Mouse (Mus musculus): ENCODE measurements around the gene Lhpp. TPM values are rescaled to one million over a fixed set of nuclear protein-coding genes. Genes with fewer than 3 reads are reported as not detected.

Lhpp gene
- polyA plus RNA-seq, 1 experiment from 2014 or later = 17.4 TPM

- ATAC-seq (ENCODE audit: insufficient number of reproducible peaks, low FRiP score, low TSS enrichment, low read depth) = peak; percentile 41; the same call in 1 of the 2 replicates
- Histone ChIP-seq H3K4me3 (replicated peaks) (peak within 1 kb of the TSS; percentile 38), H3K9ac (no peak within 1 kb of the TSS), H3K27me3 (peaks cover 88% of the 10 kb centered on the region), H3K36me3 (no peaks in the 10 kb centered on the region), H3K9me3 (replicated peaks) (no peaks in the 10 kb centered on the region), H3K4me1 (peaks cover 37% of the 10 kb centered on the region), H3K4me2 (replicated peaks) (peak within 1 kb of the TSS; percentile 66), H3K27ac (replicated peaks) (no peak within 1 kb of the TSS)
- WGBS = 2% methylated on average over 48 of the region's 52 CpGs
Observed at GRCm38 (mm10) chr7:132599071-132599975, 11.1 kb upstream of the Lhpp start, which contains the start of gene Nkx1-2. TSS of gene Nkx1-2 (minus strand) at chr7:132599637.

- Histone ChIP-seq H3K9me3 (replicated peaks) (no peaks in the 10 kb centered on the region), H3K4me1 (peaks cover 37% of the 10 kb centered on the region), H3K36me3 (no peaks in the 10 kb centered on the region), H3K27ac (replicated peaks) (no peak overlapping the region), H3K9ac (no peak overlapping the region), H3K27me3 (peaks cover 92% of the 10 kb centered on the region), H3K4me2 (replicated peaks) (peak overlapping the region; percentile 66), H3K4me3 (replicated peaks) (peak overlapping the region; percentile 38)
- ATAC-seq (ENCODE audit: insufficient number of reproducible peaks, low FRiP score, low TSS enrichment, low read depth) = no peak
- WGBS = under 1% methylated on average over 9 of the region's 9 CpGs
Observed at GRCm38 (mm10) chr7:132600026-132600425, 10.4 kb upstream of the Lhpp start.

- no peak overlapping the region for H3K4me3 ChIP-seq (replicated peaks)
- no peak overlapping the region for H3K27ac ChIP-seq (replicated peaks)
- ATAC-seq (ENCODE audit: insufficient number of reproducible peaks, low FRiP score, low TSS enrichment, low read depth) = no peak
- H3K4me2 ChIP-seq (replicated peaks) = no peak overlapping the region
- H3K4me1 ChIP-seq = peaks cover 37% of the 10 kb centered on the region
- H3K9ac ChIP-seq = no peak overlapping the region
- peaks cover 88% of the 10 kb centered on the region for H3K27me3 ChIP-seq
- no peaks in the 10 kb centered on the region for H3K9me3 ChIP-seq (replicated peaks)
- WGBS = 10% methylated on average over 8 of the region's 8 CpGs
- no peaks in the 10 kb centered on the region for H3K36me3 ChIP-seq
Observed at GRCm38 (mm10) chr7:132600926-132601325, 9.5 kb upstream of the Lhpp start.

GRCm38 (mm10) chr7:132604720-132605119 lies 5.7 kb upstream of the Lhpp start:
- no peak overlapping the region for H3K27ac ChIP-seq (replicated peaks)
- no peak overlapping the region for H3K9ac ChIP-seq
- H3K4me3 ChIP-seq (replicated peaks) = no peak overlapping the region
- H3K9me3 ChIP-seq (replicated peaks) = no peaks in the 10 kb centered on the region
- 76% methylated on average over 4 of the region's 4 CpGs for WGBS
- peaks cover 52% of the 10 kb centered on the region for H3K27me3 ChIP-seq
- no peak overlapping the region for H3K4me2 ChIP-seq (replicated peaks)
- peaks cover 7% of the 10 kb centered on the region for H3K4me1 ChIP-seq
- no peaks in the 10 kb centered on the region for H3K36me3 ChIP-seq
- no peak for ATAC-seq (ENCODE audit: insufficient number of reproducible peaks, low FRiP score, low TSS enrichment, low read depth)

- Histone ChIP-seq H3K4me3 (replicated peaks) (no peak overlapping the region), H3K36me3 (no peaks in the 10 kb centered on the region), H3K9me3 (replicated peaks) (no peaks in the 10 kb centered on the region), H3K27me3 (peaks cover 42% of the 10 kb centered on the region), H3K4me1 (peaks cover 8% of the 10 kb centered on the region; the same call in 1 of the 2 replicates), H3K27ac (replicated peaks) (no peak overlapping the region), H3K9ac (no peak overlapping the region), H3K4me2 (replicated peaks) (no peak overlapping the region)
- 46% methylated on average over 5 of the region's 5 CpGs for WGBS
- no peak for ATAC-seq (ENCODE audit: insufficient number of reproducible peaks, low FRiP score, low TSS enrichment, low read depth)
Observed at GRCm38 (mm10) chr7:132605689-132606088, 4.7 kb upstream of the Lhpp start.

- 80% methylated on average over 4 of the region's 4 CpGs for WGBS
- H3K4me1 ChIP-seq = peaks cover 11% of the 10 kb centered on the region; the same call in 1 of the 2 replicates
- no peaks in the 10 kb centered on the region for H3K36me3 ChIP-seq
- no peak overlapping the region for H3K9ac ChIP-seq
- no peak for ATAC-seq (ENCODE audit: insufficient number of reproducible peaks, low FRiP score, low TSS enrichment, low read depth)
- no peak overlapping the region for H3K27ac ChIP-seq (replicated peaks)
- no peak overlapping the region for H3K4me2 ChIP-seq (replicated peaks)
- no peak overlapping the region for H3K4me3 ChIP-seq (replicated peaks)
- no peaks in the 10 kb centered on the region for H3K9me3 ChIP-seq (replicated peaks)
- peaks cover 15% of the 10 kb centered on the region for H3K27me3 ChIP-seq
Observed at GRCm38 (mm10) chr7:132608316-132609020, 2.0 kb upstream of the Lhpp start.

- 97% methylated on average over 8 of the region's 8 CpGs for WGBS
- Histone ChIP-seq H3K4me2 (replicated peaks) (no peak overlapping the region), H3K27me3 (no peaks in the 10 kb centered on the region), H3K9me3 (replicated peaks) (no peaks in the 10 kb centered on the region), H3K27ac (replicated peaks) (no peak overlapping the region), H3K9ac (no peak overlapping the region), H3K4me3 (replicated peaks) (no peak overlapping the region), H3K36me3 (no peaks in the 10 kb centered on the region), H3K4me1 (peaks cover 17% of the 10 kb centered on the region; the same call in 1 of the 2 replicates)
- ATAC-seq (ENCODE audit: insufficient number of reproducible peaks, low FRiP score, low TSS enrichment, low read depth) = no peak
Observed at GRCm38 (mm10) chr7:132611530-132611929, 1.1 kb downstream of the Lhpp start.

- H3K4me3 ChIP-seq (replicated peaks) = no peak overlapping the region
Observed at GRCm38 (mm10) chr7:132615346-132615745, 4.9 kb downstream of the Lhpp start.

GRCm38 (mm10) chr7:132616391-132616790 lies 6.0 kb downstream of the Lhpp start:
- H3K27ac ChIP-seq (replicated peaks) = no peak overlapping the region
- no peaks in the 10 kb centered on the region for H3K36me3 ChIP-seq
- 0 out of 2 replicates have a peak, but pooled peaks cover 5% of the 10 kb centered on the region for H3K4me1 ChIP-seq
- WGBS = 47% methylated on average over 6 of the region's 6 CpGs
- H3K27me3 ChIP-seq = no peaks in the 10 kb centered on the region
- H3K4me2 ChIP-seq (replicated peaks) = no peak overlapping the region
- H3K9me3 ChIP-seq (replicated peaks) = no peaks in the 10 kb centered on the region
- H3K9ac ChIP-seq = no peak overlapping the region
- no peak for ATAC-seq (ENCODE audit: insufficient number of reproducible peaks, low FRiP score, low TSS enrichment, low read depth)
- H3K4me3 ChIP-seq (replicated peaks) = no peak overlapping the region

More at GRCm38 (mm10) chr7:132615346-132615745, 4.9 kb downstream of the Lhpp start:
- Histone ChIP-seq H3K27me3 (no peaks in the 10 kb centered on the region), H3K4me1 (peaks cover 12% of the 10 kb centered on the region; the same call in 1 of the 2 replicates), H3K36me3 (no peaks in the 10 kb centered on the region), H3K27ac (replicated peaks) (no peak overlapping the region), H3K9me3 (replicated peaks) (no peaks in the 10 kb centered on the region), H3K4me2 (replicated peaks) (no peak overlapping the region), H3K9ac (no peak overlapping the region)
- ATAC-seq (ENCODE audit: insufficient number of reproducible peaks, low FRiP score, low TSS enrichment, low read depth) = no peak
- 22% methylated on average over 3 of the region's 3 CpGs for WGBS

- H3K36me3 ChIP-seq = no peaks in the 10 kb centered on the region
- no peak overlapping the region for H3K4me3 ChIP-seq (replicated peaks)
Observed at GRCm38 (mm10) chr7:132617021-132617564, 6.7 kb downstream of the Lhpp start.

GRCm38 (mm10) chr7:132619549-132619948 lies 9.1 kb downstream of the Lhpp start:
- no peaks in the 10 kb centered on the region for H3K27me3 ChIP-seq
- no peaks in the 10 kb centered on the region for H3K36me3 ChIP-seq
- no peak for ATAC-seq (ENCODE audit: insufficient number of reproducible peaks, low FRiP score, low TSS enrichment, low read depth)
- no peak overlapping the region for H3K9ac ChIP-seq
- WGBS = 89% methylated on average over 8 of the region's 8 CpGs
- no peak overlapping the region for H3K4me3 ChIP-seq (replicated peaks)
- H3K9me3 ChIP-seq (replicated peaks) = no peaks in the 10 kb centered on the region
- H3K4me2 ChIP-seq (replicated peaks) = no peak overlapping the region
- 0 out of 2 replicates have a peak, but pooled peaks cover 5% of the 10 kb centered on the region for H3K4me1 ChIP-seq
- no peak overlapping the region for H3K27ac ChIP-seq (replicated peaks)

More at GRCm38 (mm10) chr7:132617021-132617564, 6.7 kb downstream of the Lhpp start:
- Histone ChIP-seq H3K27me3 (no peaks in the 10 kb centered on the region), H3K9ac (no peak overlapping the region), H3K4me1 (0 out of 2 replicates have a peak, but pooled peaks cover 5% of the 10 kb centered on the region), H3K4me2 (replicated peaks) (no peak overlapping the region), H3K9me3 (replicated peaks) (no peaks in the 10 kb centered on the region), H3K27ac (replicated peaks) (no peak overlapping the region; the same call in 1 of the 2 replicates)
- no peak for ATAC-seq (ENCODE audit: insufficient number of reproducible peaks, low FRiP score, low TSS enrichment, low read depth)
- WGBS = 74% methylated on average over 5 of the region's 5 CpGs

All from embryonic facial prominence, embryonic 15.5 days (tissue).